Mouse (Mus musculus) liver, adult 2 months (tissue): Measurements from ENCODE around the gene Sost.

ENCODE experiments used
- CTCF ChIP-seq: fragments of 200-500 bp; IDR thresholded peaks from 2 replicates; pipeline ENCODE4 v1.5.1; 2011; ENCODE audit warnings: low read depth, low read length, control low read depth
- POLR2A ChIP-seq: fragments of 200-500 bp; IDR thresholded peaks from 2 replicates; pipeline ENCODE4 v1.6.1; 2011; ENCODE audit warnings: low read length, control low read depth; ENCODE audit not compliant: insufficient read depth; ENCODE audit errors: extremely low read depth

DNA sequence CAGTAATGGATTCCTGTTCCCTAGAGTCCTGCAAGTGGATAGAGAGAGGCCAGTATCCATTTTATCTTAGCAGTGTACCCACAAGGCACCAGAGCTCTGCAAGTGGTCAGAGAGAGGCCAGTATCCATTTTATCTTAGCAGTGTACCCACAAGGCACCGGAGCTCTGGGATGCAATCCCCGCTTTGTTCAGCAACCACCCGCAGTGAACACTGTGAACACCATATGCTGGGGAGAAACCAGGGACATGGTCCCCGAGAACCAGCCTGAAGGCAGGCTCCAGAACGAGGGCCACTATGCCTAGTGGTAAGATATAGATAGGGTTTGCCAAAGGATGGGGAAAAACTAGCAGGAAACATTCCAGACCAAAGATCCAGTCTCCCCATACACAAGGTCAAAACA, 12.3 kb upstream of the Sost start:
- TF ChIP-seq POLR2A (no peak), CTCF (no peak)
